Mouse (Mus musculus) ovary, adult 18-20 months (tissue): ENCODE results near the gene Alox12.
A peak's percentile ranks its signal among the peaks of the same experiment; 100 is the strongest.

Experiments used
- DNase-seq: peaks from one replicate; pipeline ENCODE4 v3.0.0; 2022; ENCODE audit warnings: low spot score, mixed read lengths

Gene Alox12

GRCm38 (mm10) chr11:70239541-70240279, 15.4 kb downstream of the Alox12 start, which contains the start of the genes Gm21988 and Rnasek:
Gene Gm21988, minus strand, starts transcription at chr11:70239830.
Gene Rnasek, minus strand, starts transcription at chr11:70239842.
- DNase-seq = peak; percentile 67

- no peak for DNase-seq
These were observed 16.3 kb downstream of the Alox12 start for GRCm38 (mm10) chr11:70238591-70239440.

- DNase-seq = peak; percentile 96
These were observed 17.5 kb downstream of the Alox12 start, which contains the start of gene 0610010K14Rik for GRCm38 (mm10) chr11:70237457-70238167. Gene 0610010K14Rik, minus strand, starts transcription at chr11:70237914.

GRCm38 (mm10) chr11:70236717-70237116, 18.4 kb downstream of the Alox12 start:
- DNase-seq = no peak

- no peak for DNase-seq
These were observed 19.8 kb downstream of the Alox12 start for GRCm38 (mm10) chr11:70235254-70235900.

- DNase-seq = no peak
These were observed 20.7 kb downstream of the Alox12 start for GRCm38 (mm10) chr11:70234497-70234896.

GRCm38 (mm10) chr11:70234037-70234436, 21.1 kb downstream of the Alox12 start:
- peak; percentile 66 for DNase-seq

- no peak for DNase-seq
These were observed 22.1 kb downstream of the Alox12 start for GRCm38 (mm10) chr11:70233016-70233415.

GRCm38 (mm10) chr11:70232546-70232945, 22.6 kb downstream of the Alox12 start:
- DNase-seq = no peak

- peak; percentile 66 for DNase-seq
These were observed 24.9 kb downstream of the Alox12 start for GRCm38 (mm10) chr11:70230239-70230727.

- DNase-seq = no peak
These were observed 25.7 kb downstream of the Alox12 start, which contains the start of gene Bcl6b for GRCm38 (mm10) chr11:70229260-70230010. Gene Bcl6b, minus strand, starts transcription at chr11:70229798.

- no peak for DNase-seq
These were observed 26.3 kb downstream of the Alox12 start for GRCm38 (mm10) chr11:70228828-70229227.

- DNase-seq = no peak
These were observed 27.4 kb downstream of the Alox12 start for GRCm38 (mm10) chr11:70227661-70228245.

GRCm38 (mm10) chr11:70227126-70227525, 28.0 kb downstream of the Alox12 start:
- no peak for DNase-seq

GRCm38 (mm10) chr11:70226602-70226890, 28.6 kb downstream of the Alox12 start:
- no peak for DNase-seq

- no peak for DNase-seq
These were observed 29.2 kb downstream of the Alox12 start for GRCm38 (mm10) chr11:70225798-70226601.

GRCm38 (mm10) chr11:70223724-70224123, 31.4 kb downstream of the Alox12 start:
- no peak for DNase-seq

GRCm38 (mm10) chr11:70221603-70222500, 33.3 kb downstream of the Alox12 start:
- no peak for DNase-seq
